Mouse (Mus musculus) limb, embryonic 11.5 days (tissue): ENCODE results near the gene Crcp. TPM values are rescaled to one million over a fixed set of nuclear protein-coding genes. Genes with fewer than 3 reads are reported as not detected.
A peak's percentile ranks its signal among the peaks of the same experiment; 100 is the strongest.

ENCODE experiments used
- ATAC-seq: fragments of 200-750 bp; cut with Nextera tagmentation; 2 replicates; pipeline ENCODE4 v1.8.0; 2017; ENCODE audit warnings: low read depth; ENCODE audit not compliant: insufficient number of reproducible peaks, low FRiP score, low TSS enrichment
- DNase-seq: peaks from one replicate; pipeline ENCODE4 v3.0.0-alpha.2; 2015; ENCODE audit warnings: low spot score
- H3K27ac ChIP-seq: fragments of 300-500 bp; sonication (generic); replicated peaks from 2 replicates; pipeline ENCODE4 v1.5.1; 2014; ENCODE audit warnings: low read depth, mild to moderate bottlenecking, low read length
- H3K27me3 ChIP-seq: fragments of 300-500 bp; sonication (generic); 2 replicates; pipeline ENCODE4 v1.6.1; 2014; ENCODE audit warnings: mild to moderate bottlenecking, low read length, mixed read lengths; ENCODE audit not compliant: control insufficient read depth, insufficient read depth
- H3K36me3 ChIP-seq: fragments of 300-500 bp; sonication (generic); 2 replicates; pipeline ENCODE4 v1.6.1; 2014; ENCODE audit warnings: mild to moderate bottlenecking, low read length, moderate library complexity, mixed read lengths; ENCODE audit not compliant: control insufficient read depth, insufficient read depth
- H3K4me1 ChIP-seq: fragments of 300-500 bp; sonication (generic); 2 replicates; pipeline ENCODE4 v1.6.1; 2014; ENCODE audit warnings: low read length, mixed read lengths; ENCODE audit not compliant: control insufficient read depth, insufficient read depth
- H3K4me2 ChIP-seq: fragments of 300-500 bp; sonication (generic); 2 replicates; pipeline ENCODE4 v1.6.1; 2014; ENCODE audit warnings: low read depth, mild to moderate bottlenecking, moderate library complexity; ENCODE audit not compliant: severe bottlenecking
- H3K4me3 ChIP-seq: fragments of 300-500 bp; sonication (generic); 2 replicates; pipeline ENCODE4 v1.5.1; 2014; ENCODE audit warnings: low read depth, low read length
- H3K9ac ChIP-seq: fragments of 300-500 bp; sonication (generic); 2 replicates; pipeline ENCODE4 v1.6.1; 2014; ENCODE audit warnings: mild to moderate bottlenecking, low read length
- H3K9me3 ChIP-seq: fragments of 300-500 bp; sonication (generic); 2 replicates; pipeline ENCODE4 v1.6.1; 2016; ENCODE audit warnings: low read length; ENCODE audit not compliant: control insufficient read depth
- WGBS: fragments of 180-500 bp; shearing (Covaris S2); extraction: QIAGEN DNeasy Blood & Tissue Kit; methylation state at CpG from one replicate; pipeline ENCODE4 v1.1.7; 2014; 5-methylcytosine and 5-hydroxymethylcytosine counted together
- polyA plus RNA-seq: library from polyadenylated mRNA; unstranded; fragments of >200 nt; fragmentation: Nextera tagmentation; extraction: Ambion mirVana; gene quantifications from 2 replicates; pipeline ENCODE4 v1.2.1, GENCODE M21; 2014

Crcp gene
- polyA plus RNA-seq, 1 experiment from 2014 or later = 29.6 TPM

GRCm38 (mm10) chr5:130081181-130081881, 52.2 kb downstream of the Crcp start:
- Histone ChIP-seq H3K9ac (no peak overlapping the region), H3K9me3 (0 out of 2 replicates have a peak, but pooled peaks cover 4% of the 10 kb centered on the region), H3K4me3 (no peak overlapping the region), H3K4me2 (no peak overlapping the region), H3K4me1 (peaks cover 3% of the 10 kb centered on the region; the same call in 1 of the 2 replicates), H3K36me3 (no peaks in the 10 kb centered on the region), H3K27ac (no peak overlapping the region), H3K27me3 (no peaks in the 10 kb centered on the region)
- DNase-seq (peak; percentile 32), ATAC-seq (no peak)
- 97% methylated on average over 8 of the region's 8 CpGs for WGBS

GRCm38 (mm10) chr5:130082431-130082830, 53.3 kb downstream of the Crcp start:
- Histone ChIP-seq H3K4me1 (peaks cover 3% of the 10 kb centered on the region; the same call in 1 of the 2 replicates), H3K36me3 (no peaks in the 10 kb centered on the region), H3K27me3 (no peaks in the 10 kb centered on the region), H3K4me2 (no peak overlapping the region), H3K9me3 (0 out of 2 replicates have a peak, but pooled peaks cover 4% of the 10 kb centered on the region), H3K4me3 (no peak overlapping the region), H3K27ac (no peak overlapping the region), H3K9ac (no peak overlapping the region)
- 80% methylated on average over 4 of the region's 4 CpGs for WGBS
- DNase-seq = no peak
- ATAC-seq = no peak

- Histone ChIP-seq H3K27ac (no peak overlapping the region), H3K36me3 (no peaks in the 10 kb centered on the region), H3K9me3 (0 out of 2 replicates have a peak, but pooled peaks cover 4% of the 10 kb centered on the region), H3K4me3 (no peak overlapping the region), H3K4me2 (no peak overlapping the region), H3K4me1 (no peaks in the 10 kb centered on the region), H3K27me3 (no peaks in the 10 kb centered on the region), H3K9ac (no peak overlapping the region)
- ATAC-seq (no peak), DNase-seq (no peak)
- WGBS = 91% methylated on average over 3 of the region's 3 CpGs
These were observed 55.2 kb downstream of the Crcp start for GRCm38 (mm10) chr5:130084271-130084670.

DNA sequence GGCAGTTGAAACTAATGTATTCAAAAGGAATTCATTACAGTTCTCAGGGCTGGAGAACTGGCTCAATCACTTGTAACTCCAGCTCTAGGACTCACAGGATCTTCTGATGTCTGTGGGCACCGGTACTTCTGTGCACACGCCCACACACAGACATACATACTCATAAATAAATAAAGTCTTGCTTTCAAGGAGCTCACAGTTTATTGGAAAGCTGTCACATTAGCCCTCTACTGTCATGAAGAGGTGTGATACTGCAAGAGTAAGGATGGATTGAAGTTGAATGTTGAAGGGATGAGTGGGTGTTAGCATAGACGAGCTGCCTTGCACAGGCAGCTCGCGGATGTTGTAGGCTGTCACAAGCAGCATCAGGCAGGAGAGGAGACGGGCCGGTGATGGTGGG, 58.9 kb downstream of the Crcp start:
- Histone ChIP-seq H3K9me3 (no peaks in the 10 kb centered on the region), H3K27ac (no peak overlapping the region), H3K4me2 (no peak overlapping the region), H3K9ac (no peak overlapping the region), H3K4me1 (no peaks in the 10 kb centered on the region), H3K4me3 (no peak overlapping the region), H3K27me3 (no peaks in the 10 kb centered on the region), H3K36me3 (peaks cover 4% of the 10 kb centered on the region; the same call in 1 of the 2 replicates)
- no peak for ATAC-seq
- DNase-seq = no peak
- 82% methylated on average over 7 of the region's 7 CpGs for WGBS

- no peak overlapping the region for H3K9ac ChIP-seq
- DNase-seq (no peak), ATAC-seq (no peak)
- no peak overlapping the region for H3K27ac ChIP-seq
- 88% methylated on average over 4 of the region's 4 CpGs for WGBS
- H3K4me1 ChIP-seq = no peaks in the 10 kb centered on the region
- no peaks in the 10 kb centered on the region for H3K27me3 ChIP-seq
- no peak overlapping the region for H3K4me2 ChIP-seq
- H3K9me3 ChIP-seq = no peaks in the 10 kb centered on the region
- peaks cover 4% of the 10 kb centered on the region; the same call in 1 of the 2 replicates for H3K36me3 ChIP-seq
- H3K4me3 ChIP-seq = no peak overlapping the region
These were observed 59.5 kb downstream of the Crcp start for GRCm38 (mm10) chr5:130088612-130089011.

DNA sequence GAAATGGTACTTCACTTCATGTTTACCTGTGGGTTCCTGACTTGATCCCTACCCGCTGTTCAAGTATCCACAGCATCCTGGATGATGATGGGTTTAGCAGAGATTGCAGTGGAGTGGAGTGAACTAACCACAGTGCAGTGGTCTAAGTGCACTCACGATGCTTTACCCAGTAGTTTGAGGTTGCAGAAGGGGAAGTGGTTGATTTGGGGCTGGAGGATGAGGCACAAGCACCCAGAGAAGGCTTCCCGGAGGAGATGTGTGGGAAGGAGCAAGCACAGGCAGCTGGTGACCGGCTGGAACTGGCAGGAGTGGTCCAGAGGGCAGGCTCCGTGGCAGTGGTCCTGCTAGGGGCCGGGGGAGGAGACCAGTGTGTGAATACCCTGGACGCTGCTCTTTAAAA, 60.1 kb downstream of the Crcp start:
- Histone ChIP-seq H3K27ac (no peak overlapping the region), H3K4me3 (no peak overlapping the region), H3K4me2 (no peak overlapping the region), H3K4me1 (no peaks in the 10 kb centered on the region), H3K27me3 (no peaks in the 10 kb centered on the region), H3K9me3 (no peaks in the 10 kb centered on the region), H3K36me3 (peaks cover 4% of the 10 kb centered on the region; the same call in 1 of the 2 replicates), H3K9ac (no peak overlapping the region)
- WGBS = 84% methylated on average over 7 of the region's 7 CpGs
- DNase-seq = no peak
- no peak for ATAC-seq

DNA sequence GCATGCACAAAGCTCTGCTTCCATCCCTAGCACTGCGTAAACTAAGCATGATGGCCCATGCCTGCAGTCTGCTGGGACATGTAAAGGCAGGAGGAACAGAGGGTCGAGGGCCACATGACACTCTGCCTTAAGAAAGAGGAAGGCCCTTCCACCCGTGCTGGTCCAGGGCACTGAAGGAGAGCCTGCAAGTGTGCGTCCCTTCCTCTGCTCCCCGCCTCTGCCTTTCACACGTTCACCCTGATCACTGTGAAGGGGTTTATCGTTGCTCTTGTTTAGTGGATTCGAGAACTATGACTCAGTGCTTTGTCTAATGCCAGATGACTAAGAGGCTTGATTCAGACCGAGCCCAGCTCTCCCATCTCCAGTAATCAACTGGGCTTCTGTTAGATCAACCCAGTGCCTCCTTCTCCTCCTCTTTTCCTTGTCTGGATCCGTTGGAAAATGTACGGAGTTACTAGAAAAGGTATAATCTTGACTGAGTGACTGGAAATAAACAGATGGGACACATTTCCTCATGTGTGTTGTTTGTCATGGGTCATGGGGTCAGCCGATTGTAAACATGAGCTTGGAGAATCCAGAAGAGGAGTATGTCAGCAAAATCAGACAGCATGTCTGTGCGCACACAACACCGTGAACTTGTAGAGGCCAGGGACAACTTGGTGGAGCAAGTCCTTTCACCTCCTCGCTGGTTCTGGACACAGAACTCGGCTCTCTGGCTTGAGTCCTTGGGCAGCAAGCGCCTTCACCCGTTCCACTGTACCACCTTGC, 60.7 kb downstream of the Crcp start:
- H3K9ac ChIP-seq = no peak overlapping the region
- no peaks in the 10 kb centered on the region for H3K9me3 ChIP-seq
- 88% methylated on average over 18 of the region's 18 CpGs for WGBS
- DNase-seq (no peak), ATAC-seq (no peak)
- no peak overlapping the region for H3K27ac ChIP-seq
- H3K4me1 ChIP-seq = no peaks in the 10 kb centered on the region
- H3K4me2 ChIP-seq = no peak overlapping the region
- no peaks in the 10 kb centered on the region for H3K27me3 ChIP-seq
- H3K36me3 ChIP-seq = peaks cover 4% of the 10 kb centered on the region; the same call in 1 of the 2 replicates
- no peak overlapping the region for H3K4me3 ChIP-seq

- Histone ChIP-seq H3K36me3 (0 out of 2 replicates have a peak, but pooled peaks cover under 1% of the 10 kb centered on the region), H3K27me3 (no peaks in the 10 kb centered on the region), H3K4me3 (no peak overlapping the region), H3K9me3 (no peaks in the 10 kb centered on the region), H3K27ac (no peak overlapping the region), H3K4me2 (no peak overlapping the region), H3K4me1 (no peaks in the 10 kb centered on the region), H3K9ac (no peak overlapping the region)
- no peak for ATAC-seq
- 72% methylated on average over 12 of the region's 12 CpGs for WGBS
- peak; percentile 23 for DNase-seq
These were observed 67.7 kb downstream of the Crcp start for GRCm38 (mm10) chr5:130096754-130097153.
